Mouse (Mus musculus) erythroblast, embryonic 14.5 days (primary cell): Measurements from ENCODE around the gene Tpra1. TPM values are rescaled to one million over a fixed set of nuclear protein-coding genes. Genes with fewer than 3 reads are reported as not detected.

Experiments
- H3K27me3 ChIP-seq: 2 replicates; pipeline ENCODE4 v1.6.1; 2012; ENCODE audit warnings: inconsistent platforms; ENCODE audit not compliant: control insufficient read depth
- H3K36me3 ChIP-seq: 2 replicates; pipeline ENCODE4 v1.6.1; 2012; ENCODE audit warnings: mild to moderate bottlenecking, inconsistent platforms; ENCODE audit not compliant: control insufficient read depth
- H3K4me1 ChIP-seq: 2 replicates; pipeline ENCODE4 v1.6.1; 2012; ENCODE audit warnings: inconsistent platforms; ENCODE audit not compliant: control insufficient read depth
- H3K4me3 ChIP-seq: replicated peaks from 2 replicates; pipeline ENCODE3; 2012; ENCODE audit warnings: moderate library complexity, mild to moderate bottlenecking, inconsistent platforms
- H3K9me3 ChIP-seq: 2 replicates; pipeline ENCODE4 v1.6.1; 2012; ENCODE audit warnings: low read length, inconsistent platforms, mixed read lengths; ENCODE audit not compliant: control insufficient read depth
- GATA1 ChIP-seq: IDR thresholded peaks from 2 replicates; pipeline ENCODE4 v1.6.1; 2012; ENCODE audit warnings: low read length, inconsistent platforms, mixed read lengths
- TAL1 ChIP-seq: IDR thresholded peaks from 3 replicates; pipeline ENCODE4 v1.6.1; 2012; ENCODE audit warnings: low read length, inconsistent platforms, mixed read lengths
- polyA plus RNA-seq: library from polyadenylated mRNA; stranded (reverse); fragments of >175 nt; gene quantifications from 2 replicates; pipeline ENCODE4 v1.2.3, GENCODE M21; 2012

Tpra1 gene
- polyA plus RNA-seq, 1 experiment: 40.0 TPM

DNA sequence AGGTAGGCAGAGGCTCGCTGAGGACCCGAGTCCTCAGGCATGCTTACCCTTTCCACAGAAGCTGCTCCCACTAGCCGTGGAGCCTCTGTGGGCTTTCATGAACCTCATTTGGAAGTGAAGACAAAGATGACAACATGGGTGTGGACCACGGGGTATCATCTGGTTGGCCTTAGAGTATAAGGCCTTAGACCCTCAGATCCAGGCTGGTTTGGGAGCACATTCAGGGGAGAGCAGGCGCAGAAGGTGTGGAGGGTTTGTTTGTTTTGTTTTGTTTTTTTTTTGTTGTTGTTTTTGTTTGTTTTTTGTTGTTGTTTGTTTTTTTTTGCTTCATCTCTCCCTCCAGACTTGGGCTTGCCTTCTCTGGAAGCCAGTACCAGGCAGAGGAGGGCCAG lies 36.6 kb downstream of the Tpra1 start:
- H3K36me3 ChIP-seq: no peaks in the 10 kb centered on the region
- TF ChIP-seq GATA1 (no peak), TAL1 (no peak)
- H3K9me3 ChIP-seq: no peaks in the 10 kb centered on the region
- H3K4me3 ChIP-seq: no peak overlapping the region
- peaks cover 26% of the 10 kb centered on the region for H3K27me3 ChIP-seq
- H3K4me1 ChIP-seq: no peaks in the 10 kb centered on the region; the same call in 1 of the 2 replicates

DNA sequence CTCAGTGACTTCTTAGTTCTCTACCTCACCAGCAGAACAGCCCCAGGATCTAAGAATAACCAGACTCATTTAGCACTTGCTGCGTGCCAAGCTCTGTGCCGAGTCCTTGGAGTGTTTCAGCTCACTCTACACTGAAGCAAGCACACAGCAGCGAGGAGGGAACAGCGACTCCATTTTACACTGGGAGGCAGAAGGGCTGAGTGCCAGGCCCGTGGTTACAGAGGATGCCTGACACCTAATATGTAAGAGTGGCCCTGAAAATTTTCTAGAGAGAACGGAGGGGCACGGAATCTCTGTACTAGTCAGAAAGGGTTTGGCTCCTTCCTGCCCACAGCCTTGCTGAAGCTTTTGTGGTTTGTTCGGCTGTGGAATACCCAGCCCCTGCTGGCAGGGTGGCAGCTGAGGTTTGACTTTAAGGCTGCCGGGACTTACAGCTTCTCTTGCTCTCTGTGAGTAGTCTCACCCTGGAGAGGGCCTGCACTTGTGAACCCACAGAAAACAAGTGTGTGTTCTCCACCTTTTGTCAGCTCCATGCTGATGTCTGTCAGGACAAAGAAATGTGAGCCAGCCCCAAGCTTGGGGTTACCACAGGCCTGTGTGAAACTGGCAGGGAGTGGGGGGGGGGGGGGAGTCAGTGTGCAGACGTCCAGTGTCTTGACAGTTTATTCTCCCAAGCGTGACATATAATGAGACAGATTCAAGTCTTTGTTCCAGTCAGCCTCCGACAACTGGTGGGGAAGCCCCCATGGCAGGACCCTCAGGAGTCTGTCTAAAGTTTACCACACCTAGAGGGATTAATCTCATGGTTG lies 37.4 kb downstream of the Tpra1 start:
- H3K27me3 ChIP-seq: peaks cover 23% of the 10 kb centered on the region

DNA sequence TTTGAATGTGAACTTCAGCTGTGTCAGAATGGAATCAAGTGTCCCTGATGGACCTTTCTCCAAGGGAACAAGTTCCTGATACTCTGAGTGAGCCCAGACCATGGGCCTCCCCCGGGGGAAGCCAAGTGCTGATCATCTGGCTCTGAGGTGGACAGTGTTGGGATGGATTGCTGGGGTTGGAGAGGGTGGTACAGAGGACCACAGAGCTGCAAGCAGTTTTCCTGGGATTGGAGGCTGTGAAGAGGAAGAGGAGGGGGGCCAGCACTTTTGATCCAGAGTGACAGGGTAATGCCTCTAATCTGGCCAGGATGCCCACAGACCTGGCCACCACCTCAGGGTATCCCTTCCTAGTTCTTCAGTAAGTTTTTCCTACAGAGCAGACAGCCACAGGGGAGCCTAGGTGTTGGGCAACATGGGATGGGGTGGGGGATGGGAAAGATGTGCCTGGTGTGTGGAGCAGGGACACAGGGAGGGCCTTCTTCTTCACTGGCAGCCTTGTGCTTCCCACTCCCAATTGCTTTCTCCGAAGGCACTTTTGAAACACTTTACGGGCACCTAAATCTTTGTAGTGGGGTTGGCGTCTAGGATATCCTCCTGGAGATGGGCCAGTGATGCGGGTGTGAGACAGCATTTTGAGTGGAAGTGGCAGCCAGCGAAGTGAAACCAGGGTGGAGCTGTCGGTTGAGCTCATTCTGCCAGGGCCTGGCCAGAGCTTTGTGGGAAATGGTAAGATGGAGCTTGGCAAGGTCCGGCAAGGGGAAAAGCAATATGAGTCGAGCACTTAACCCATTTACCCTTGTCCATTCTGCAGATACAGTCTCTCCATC lies 38.3 kb downstream of the Tpra1 start:
- TF ChIP-seq TAL1: no peak
- no peak for TF ChIP-seq GATA1
- Histone ChIP-seq H3K4me1 (no peaks in the 10 kb centered on the region; the same call in 1 of the 2 replicates), H3K4me3 (no peak overlapping the region), H3K36me3 (no peaks in the 10 kb centered on the region), H3K9me3 (no peaks in the 10 kb centered on the region), H3K27me3 (peaks cover 19% of the 10 kb centered on the region)

More for the DNA sequence above, 37.4 kb downstream of the Tpra1 start:
- TF ChIP-seq TAL1 (no peak), GATA1 (no peak)
- Histone ChIP-seq H3K36me3 (no peaks in the 10 kb centered on the region), H3K9me3 (no peaks in the 10 kb centered on the region), H3K4me1 (no peaks in the 10 kb centered on the region; the same call in 1 of the 2 replicates), H3K4me3 (no peak overlapping the region)

DNA sequence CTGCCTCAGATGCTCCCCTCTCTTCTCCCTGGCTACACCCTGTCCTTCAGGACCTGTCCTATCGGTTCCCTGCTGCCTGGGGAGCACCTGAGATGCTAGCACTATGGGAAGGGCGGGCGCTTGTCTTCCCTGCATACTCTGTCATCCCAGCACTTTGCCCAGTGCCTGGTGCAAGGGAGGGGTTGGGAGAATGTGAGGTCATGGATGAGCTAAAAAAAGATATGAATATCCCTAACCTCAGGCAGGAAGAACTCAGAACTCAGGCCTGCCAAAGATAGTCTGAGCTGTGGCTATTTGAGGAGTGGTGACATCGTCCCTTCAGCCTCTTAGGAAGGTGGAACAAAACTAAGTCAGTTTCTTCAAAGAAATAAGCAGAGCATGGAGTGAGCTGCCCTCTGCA lies 39.6 kb downstream of the Tpra1 start:
- Histone ChIP-seq H3K36me3 (no peaks in the 10 kb centered on the region), H3K4me1 (no peaks in the 10 kb centered on the region; the same call in 1 of the 2 replicates), H3K9me3 (no peaks in the 10 kb centered on the region), H3K4me3 (no peak overlapping the region), H3K27me3 (peaks cover 14% of the 10 kb centered on the region)
- TF ChIP-seq TAL1: no peak
- TF ChIP-seq GATA1: no peak

DNA sequence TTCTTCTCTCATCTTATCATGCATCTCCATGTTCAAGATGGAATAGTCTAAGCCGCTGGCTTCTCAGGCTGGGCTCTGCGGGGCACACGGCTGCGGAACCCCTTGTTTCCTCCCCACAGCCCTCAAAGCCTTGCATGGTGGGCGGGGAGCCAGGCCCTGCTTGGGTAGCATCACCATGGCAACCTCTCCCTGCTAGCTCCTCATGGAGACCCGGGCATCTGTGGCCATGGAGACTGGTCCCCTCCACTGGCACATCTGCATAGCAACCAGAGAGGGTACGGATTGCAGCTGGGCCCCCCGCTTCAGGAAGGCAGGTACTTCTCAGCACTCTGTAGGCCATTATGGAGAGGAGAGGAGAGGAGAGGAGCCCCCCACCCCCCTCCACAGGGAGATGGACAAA lies 40.5 kb downstream of the Tpra1 start:
- H3K36me3 ChIP-seq: no peaks in the 10 kb centered on the region
- peaks cover 8% of the 10 kb centered on the region for H3K27me3 ChIP-seq
- no peak for TF ChIP-seq TAL1
- TF ChIP-seq GATA1: no peak
- no peaks in the 10 kb centered on the region for H3K9me3 ChIP-seq
- H3K4me3 ChIP-seq: no peak overlapping the region
- H3K4me1 ChIP-seq: no peaks in the 10 kb centered on the region; the same call in 1 of the 2 replicates

DNA sequence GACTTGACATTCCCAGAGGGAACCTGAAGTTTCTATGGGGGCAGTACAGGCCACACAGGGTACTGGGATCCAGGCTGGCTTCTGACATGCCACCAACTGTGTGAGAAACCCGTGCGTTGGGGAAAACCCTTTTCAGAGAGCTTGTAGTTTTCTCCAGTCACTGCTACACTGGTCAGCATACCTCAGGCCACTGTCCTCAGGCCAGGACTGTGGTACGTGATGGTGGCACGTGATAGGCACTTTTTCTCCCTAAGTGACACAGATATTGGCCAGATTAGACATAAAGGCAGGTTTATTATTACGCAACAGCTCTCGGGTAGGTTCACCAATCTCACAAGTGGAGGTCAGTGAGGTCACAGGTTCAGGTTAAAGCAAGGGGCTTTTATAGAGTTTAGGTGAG lies 41.6 kb downstream of the Tpra1 start:
- Histone ChIP-seq H3K4me1 (no peaks in the 10 kb centered on the region; the same call in 1 of the 2 replicates), H3K9me3 (no peaks in the 10 kb centered on the region), H3K4me3 (no peak overlapping the region), H3K27me3 (peaks cover 5% of the 10 kb centered on the region), H3K36me3 (no peaks in the 10 kb centered on the region)
- TF ChIP-seq TAL1: no peak
- no peak for TF ChIP-seq GATA1

DNA sequence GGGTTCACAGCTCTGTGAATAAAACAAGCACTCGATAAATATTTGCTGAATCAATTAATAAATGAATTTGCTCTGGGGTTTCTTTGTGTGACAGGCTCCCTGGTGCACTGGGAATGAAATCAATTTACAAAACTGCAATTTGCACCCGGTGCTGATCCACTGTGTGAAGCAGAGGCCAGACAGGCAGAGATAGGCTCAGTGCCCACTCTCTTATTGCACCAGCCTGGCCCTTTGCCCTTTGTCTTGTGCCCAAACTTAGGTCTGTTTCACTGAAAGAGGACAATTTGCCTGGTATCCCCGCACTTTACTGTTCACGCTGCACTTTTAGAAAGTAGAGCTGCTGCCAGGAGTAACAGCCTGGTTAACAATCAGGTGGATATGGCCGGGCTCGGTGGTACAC lies 44.4 kb downstream of the Tpra1 start:
- H3K27me3 ChIP-seq: no peaks in the 10 kb centered on the region; the same call in 1 of the 2 replicates
- TF ChIP-seq GATA1 (no peak), TAL1 (no peak)
- no peaks in the 10 kb centered on the region for H3K36me3 ChIP-seq
- H3K4me3 ChIP-seq: no peak overlapping the region
- no peaks in the 10 kb centered on the region for H3K9me3 ChIP-seq
- H3K4me1 ChIP-seq: no peaks in the 10 kb centered on the region

DNA sequence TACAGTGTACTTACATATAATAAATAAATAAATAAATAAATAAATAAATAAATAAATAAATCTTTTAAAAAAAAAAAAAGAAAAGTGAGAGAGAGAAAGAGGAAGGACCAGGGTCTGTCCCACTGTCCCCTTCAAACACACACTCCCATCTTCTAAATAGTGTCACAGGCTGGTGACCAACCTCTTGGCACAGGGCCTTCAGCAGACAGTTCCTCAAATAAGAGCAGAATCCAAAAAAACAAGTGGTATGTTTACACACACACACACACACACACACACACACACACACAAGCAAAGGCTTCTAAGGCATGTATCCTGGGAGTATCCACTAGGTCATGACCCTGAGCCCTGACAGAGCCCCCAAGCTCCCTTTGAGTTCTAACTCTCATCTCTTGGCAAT lies 45.7 kb downstream of the Tpra1 start:
- TF ChIP-seq TAL1: no peak
- no peak for TF ChIP-seq GATA1
- no peak overlapping the region for H3K4me3 ChIP-seq
- H3K36me3 ChIP-seq: no peaks in the 10 kb centered on the region
- no peaks in the 10 kb centered on the region for H3K27me3 ChIP-seq
- H3K9me3 ChIP-seq: no peaks in the 10 kb centered on the region
- no peaks in the 10 kb centered on the region for H3K4me1 ChIP-seq

DNA sequence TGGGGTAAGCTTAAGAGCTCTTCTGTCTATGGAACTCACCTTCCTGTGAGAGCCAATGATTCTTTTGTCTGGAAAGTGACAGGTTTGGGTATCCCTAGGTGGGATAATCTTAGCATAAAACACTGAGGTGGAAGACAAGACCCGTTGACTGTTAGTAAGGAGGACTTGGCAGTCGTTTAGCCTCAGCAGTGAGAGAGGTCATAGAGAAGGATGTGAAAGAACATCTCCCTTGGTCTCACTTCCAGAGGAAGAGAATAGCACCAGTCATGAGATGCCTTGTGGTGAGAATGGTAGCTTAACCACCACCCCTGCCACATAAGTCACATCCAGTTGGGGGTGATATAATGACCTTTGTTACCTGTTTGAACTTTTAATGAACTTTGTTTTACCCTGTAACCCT lies 54.7 kb downstream of the Tpra1 start:
- no peaks in the 10 kb centered on the region for H3K27me3 ChIP-seq

More for the DNA sequence above, 54.7 kb downstream of the Tpra1 start:
- no peak for TF ChIP-seq GATA1
- TF ChIP-seq TAL1: no peak
- Histone ChIP-seq H3K9me3 (no peaks in the 10 kb centered on the region), H3K36me3 (no peaks in the 10 kb centered on the region), H3K4me3 (no peak overlapping the region), H3K4me1 (no peaks in the 10 kb centered on the region)
